Mouse (Mus musculus): ENCODE measurements around the gene Tmem88. TPM values are rescaled to one million over a fixed set of nuclear protein-coding genes. Genes with fewer than 3 reads are reported as not detected.

The Tmem88 gene
- polyA plus RNA-seq, 1 experiment, result 39.5 TPM

DNA sequence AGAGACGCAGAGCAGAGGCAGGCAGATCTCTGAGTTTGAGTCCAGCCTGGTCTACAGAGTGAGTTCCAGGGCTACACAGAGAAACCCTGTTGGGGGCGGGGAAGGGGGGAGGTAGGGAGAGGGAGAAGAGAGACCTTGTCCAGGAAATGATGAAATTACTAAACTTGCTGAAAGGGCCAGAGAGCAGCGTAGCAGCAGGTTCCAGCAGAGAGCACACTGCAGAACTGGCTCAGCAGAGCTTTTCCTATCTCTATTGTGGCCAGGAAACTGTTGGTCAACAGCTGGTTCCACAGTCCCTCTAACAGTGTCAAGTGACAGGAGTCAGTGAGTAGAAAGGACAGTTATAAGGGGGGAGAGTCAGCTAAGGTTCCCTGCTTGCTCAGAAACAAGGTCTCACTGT, 18.4 kb downstream of the Tmem88 start:
- DNase-seq (ENCODE audit: low read depth), result no peak

DNA sequence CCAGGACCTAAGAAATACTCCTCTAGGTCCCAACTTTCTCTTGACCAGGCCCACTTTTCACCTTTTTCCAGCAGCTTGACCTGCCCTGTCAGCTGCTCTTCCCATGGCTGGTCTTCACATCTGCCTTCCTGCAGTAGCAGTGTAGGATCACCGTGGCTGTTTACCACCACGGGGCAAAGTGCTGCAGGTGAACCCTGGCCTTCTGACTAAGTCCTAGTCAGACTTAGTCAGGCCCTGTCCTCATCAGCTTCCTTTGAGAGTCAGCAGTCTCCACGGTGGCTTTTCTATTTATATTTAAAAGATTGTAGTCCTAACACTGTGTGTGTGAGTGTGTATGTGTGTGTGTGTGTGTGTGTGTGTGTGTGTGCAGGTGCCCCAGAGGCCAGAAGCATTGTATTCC, 20.3 kb downstream of the Tmem88 start:
- no peak for DNase-seq (ENCODE audit: low read depth)

- DNase-seq (ENCODE audit: low read depth), result no peak
These were observed 22.4 kb downstream of the Tmem88 start for GRCm38 (mm10) chr11:69375646-69376045.

GRCm38 (mm10) chr11:69373223-69373965, 24.6 kb downstream of the Tmem88 start:
- DNase-seq (ENCODE audit: low read depth), result no peak

DNA sequence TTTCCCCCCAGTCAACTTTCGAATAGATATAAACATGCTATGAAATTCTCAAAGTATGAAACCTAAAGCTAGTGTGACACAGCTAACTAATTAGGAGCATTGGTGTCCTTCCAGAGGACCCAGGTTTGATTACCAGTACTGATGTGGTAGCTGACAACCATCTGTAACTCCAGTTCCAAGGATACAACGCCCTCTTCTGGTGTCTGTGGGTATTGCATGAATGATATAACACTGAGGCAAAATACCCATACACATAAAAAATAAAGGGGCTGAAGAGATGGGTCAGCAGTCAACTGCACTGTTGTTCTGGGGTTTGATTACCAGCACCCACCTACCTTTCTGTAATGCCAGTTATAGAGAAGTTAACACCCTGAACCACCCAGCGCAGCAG, 25.3 kb downstream of the Tmem88 start:
- no peak for DNase-seq (ENCODE audit: low read depth)

DNA sequence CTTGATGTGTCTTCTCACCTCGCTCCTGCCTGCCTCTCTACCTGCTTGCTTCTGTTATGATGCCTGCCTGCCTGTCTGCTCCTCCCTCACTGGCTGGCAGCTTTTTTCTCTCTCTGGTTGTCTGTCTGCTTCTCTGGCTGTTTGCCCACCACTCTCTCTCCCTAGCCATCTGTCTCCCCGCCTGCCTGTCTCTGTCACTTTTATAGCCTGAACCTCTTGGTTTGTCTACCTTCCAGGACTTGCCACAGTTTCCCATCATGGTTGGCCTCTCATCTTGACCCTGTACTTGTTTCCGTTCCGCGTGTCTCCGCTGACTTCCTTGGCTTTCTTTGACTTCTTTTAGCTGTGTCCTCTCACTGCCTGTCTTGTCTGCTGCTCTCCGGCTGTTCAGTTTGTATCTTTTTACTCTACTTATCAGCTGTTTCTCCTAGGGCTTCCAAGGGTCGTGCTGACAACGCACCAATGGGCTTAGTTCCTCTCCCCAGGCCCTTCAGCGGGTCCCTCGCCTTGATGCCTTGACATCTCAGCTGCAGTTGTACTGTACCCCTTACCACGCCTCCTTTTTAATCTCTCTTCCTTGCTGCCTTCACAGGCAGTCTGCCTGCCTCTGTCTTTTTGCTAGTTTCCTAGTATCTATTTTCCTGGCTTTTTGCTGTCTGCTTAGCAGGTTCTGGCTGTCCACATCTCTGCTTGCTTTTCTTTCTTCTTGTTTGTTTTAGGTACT, 25.8 kb downstream of the Tmem88 start:
- DNase-seq (ENCODE audit: low read depth), result no peak

DNA sequence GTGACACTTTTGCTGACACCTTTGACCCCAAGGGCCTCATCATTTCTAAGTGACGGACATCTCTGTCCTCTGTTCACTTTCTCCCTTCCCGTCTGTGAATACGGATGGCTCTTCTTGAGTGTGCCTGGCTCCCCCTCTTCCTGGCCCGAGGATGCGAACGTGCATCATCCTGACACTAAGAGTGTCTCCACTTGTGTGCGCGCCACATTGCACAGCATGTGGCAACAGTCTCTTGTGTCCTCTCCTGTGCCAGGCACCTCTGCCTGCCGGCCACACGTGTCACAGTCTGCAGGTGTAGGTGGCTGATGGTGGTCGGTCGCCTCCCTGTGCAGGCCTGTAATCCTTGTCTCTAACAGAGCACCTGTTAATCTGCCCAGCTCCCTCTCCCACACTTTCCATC, 26.4 kb downstream of the Tmem88 start:
- DNase-seq (ENCODE audit: low read depth), result no peak

GRCm38 (mm10) chr11:69370817-69371215, 27.2 kb downstream of the Tmem88 start:
- no peak for DNase-seq (ENCODE audit: low read depth)

GRCm38 (mm10) chr11:69369990-69370816, 27.8 kb downstream of the Tmem88 start:
- DNase-seq (ENCODE audit: low read depth), result no peak

DNA sequence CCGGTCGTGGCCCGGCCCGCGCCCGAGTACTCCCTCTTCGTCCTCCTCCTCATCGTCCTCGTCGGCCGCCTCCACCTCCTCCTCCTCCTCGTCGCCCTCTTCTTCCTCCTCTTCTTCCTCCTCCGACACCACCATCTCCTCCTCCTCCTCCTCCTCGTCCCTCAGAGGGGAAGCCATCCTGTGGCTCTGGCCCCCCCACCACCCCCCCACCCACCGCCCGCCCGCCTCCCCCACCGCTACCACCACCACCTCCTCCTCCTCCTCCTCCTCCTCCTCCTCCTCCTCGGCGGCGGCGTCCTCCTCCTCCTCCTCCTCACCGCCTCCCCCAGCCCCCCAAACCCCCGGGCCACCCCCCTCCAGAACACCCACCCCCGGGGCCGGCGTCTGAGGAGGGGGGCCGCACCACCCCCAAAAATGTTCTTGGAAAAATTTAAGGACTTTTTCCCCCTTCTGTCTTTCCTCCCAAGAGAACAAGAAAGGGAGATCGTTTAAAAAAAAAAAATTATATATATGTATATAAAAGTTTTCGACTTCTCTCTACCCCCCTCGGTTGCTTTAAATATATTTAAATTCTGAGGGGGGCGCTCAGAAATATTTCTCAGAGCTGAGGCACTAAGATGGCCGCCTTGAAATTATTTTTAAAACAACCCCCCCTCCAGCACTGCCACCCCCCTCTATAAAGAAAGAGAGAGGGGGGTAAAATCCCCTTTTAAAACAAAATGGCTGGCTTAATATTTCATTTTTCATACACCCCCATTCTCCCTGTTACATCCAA, 28.6 kb downstream of the Tmem88 start, which contains the start of gene Chd3:
Gene Chd3 (minus strand): TSS at position 192 of the 775 bp plus-strand sequence.
- no peak for DNase-seq (ENCODE audit: low read depth)

- no peak for DNase-seq (ENCODE audit: low read depth)
These were observed 29.4 kb downstream of the Tmem88 start for GRCm38 (mm10) chr11:69368356-69369214.

DNA sequence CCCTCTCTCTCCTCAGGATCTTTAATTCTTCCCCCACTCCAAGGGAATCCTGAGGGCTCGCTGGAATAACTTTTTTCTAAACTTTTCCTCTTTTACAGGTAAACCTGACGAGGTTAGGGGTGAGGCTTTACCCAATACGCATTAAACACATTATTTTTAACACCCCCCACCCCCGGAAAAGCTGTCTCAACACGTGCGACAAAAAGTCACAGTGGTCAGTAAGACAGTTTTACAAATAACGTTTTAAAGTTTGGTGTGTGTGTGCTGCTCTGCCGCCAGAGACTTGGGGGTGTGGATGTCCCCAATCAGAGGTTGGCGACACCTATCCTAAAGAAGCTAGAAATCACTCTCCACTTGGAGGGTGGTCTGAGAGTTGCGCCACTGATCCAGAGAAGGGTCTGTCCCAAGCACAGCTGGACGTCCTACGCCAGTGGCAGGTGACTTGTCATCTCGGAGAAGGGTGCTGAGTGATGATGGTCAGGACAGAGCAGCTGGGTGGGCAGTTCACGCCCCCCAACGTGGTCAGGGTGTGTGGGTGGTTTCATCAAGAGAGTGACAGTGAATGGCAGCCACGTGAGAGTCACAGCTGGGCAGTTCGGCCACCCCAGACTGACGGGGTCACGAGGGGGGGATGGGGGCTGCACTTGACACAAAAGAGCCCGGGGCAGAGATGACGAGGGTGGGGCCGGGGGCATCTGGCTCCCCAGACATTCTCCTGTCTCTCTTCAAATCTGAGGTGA, 30.2 kb downstream of the Tmem88 start:
- DNase-seq (ENCODE audit: low read depth), result no peak

GRCm38 (mm10) chr11:69366855-69367615, 31.0 kb downstream of the Tmem88 start:
- DNase-seq (ENCODE audit: low read depth), result no peak

GRCm38 (mm10) chr11:69366157-69366854, 31.7 kb downstream of the Tmem88 start:
- peak; percentile 75 for DNase-seq (ENCODE audit: low read depth)

GRCm38 (mm10) chr11:69365722-69366121, 32.3 kb downstream of the Tmem88 start:
- DNase-seq (ENCODE audit: low read depth), result peak; percentile 71

- peak; percentile 87 for DNase-seq (ENCODE audit: low read depth)
These were observed 33.1 kb downstream of the Tmem88 start for GRCm38 (mm10) chr11:69364910-69365309.

GRCm38 (mm10) chr11:69364376-69364775, 33.7 kb downstream of the Tmem88 start:
- no peak for DNase-seq (ENCODE audit: low read depth)

GRCm38 (mm10) chr11:69362479-69362878, 35.6 kb downstream of the Tmem88 start:
- no peak for DNase-seq (ENCODE audit: low read depth)
